Mouse (Mus musculus) MEL-GATA-1-ER (cell line): Measurements from ENCODE around the gene C3ar1.

ENCODE experiments used
- DNase-seq: peaks from one replicate; pipeline ENCODE4 v3.0.0-alpha.2; 2012; ENCODE audit warnings: low read depth; ENCODE audit errors: extremely low read depth

Gene C3ar1

DNA sequence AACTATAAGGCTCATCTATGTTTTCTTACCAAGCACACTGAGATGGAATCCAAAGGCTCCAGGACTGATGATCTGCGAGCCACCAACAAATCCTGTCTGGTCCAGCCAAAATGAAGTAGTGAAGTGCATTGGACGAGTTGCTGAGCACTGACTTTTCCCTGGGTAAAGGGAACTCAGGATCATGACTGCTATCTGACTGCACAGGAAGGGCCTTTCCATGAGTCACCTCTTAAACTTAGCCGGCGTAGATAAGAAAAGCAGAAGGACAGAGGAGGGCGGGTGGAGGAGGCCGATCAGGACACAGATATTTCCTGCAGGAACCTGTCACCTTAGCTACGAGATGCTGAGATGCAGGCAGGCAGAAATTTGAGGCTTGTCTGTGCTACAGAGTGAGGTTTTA is at the start of gene C3ar1:
Gene C3ar1, minus strand, starts transcription at position 207 of the 400 bp plus-strand sequence.
- peak; percentile 87 for DNase-seq

GRCm38 (mm10) chr6:122892442-122893049 is 36.6 kb upstream of the C3ar1 start:
- peak; percentile 66 for DNase-seq

DNA sequence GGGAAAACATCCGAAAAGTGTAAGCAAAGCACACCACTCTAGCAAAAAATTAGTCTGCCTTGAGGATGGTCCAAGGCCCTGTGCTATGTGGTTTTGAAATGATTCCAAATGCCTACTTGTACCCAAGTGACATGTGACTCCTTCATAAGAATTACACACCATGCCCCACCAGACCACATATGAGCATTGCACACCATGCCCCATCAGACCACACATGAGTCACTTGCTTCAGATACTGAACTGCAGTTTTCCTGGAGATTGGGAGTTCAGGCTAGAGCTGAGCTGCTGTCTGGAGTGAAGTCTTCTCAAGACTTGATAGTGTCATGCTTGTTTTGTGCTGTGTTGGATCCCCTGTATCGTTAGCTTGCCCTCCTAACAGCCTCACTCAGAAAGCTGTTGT is 33.6 kb upstream of the C3ar1 start:
- DNase-seq: no peak

DNA sequence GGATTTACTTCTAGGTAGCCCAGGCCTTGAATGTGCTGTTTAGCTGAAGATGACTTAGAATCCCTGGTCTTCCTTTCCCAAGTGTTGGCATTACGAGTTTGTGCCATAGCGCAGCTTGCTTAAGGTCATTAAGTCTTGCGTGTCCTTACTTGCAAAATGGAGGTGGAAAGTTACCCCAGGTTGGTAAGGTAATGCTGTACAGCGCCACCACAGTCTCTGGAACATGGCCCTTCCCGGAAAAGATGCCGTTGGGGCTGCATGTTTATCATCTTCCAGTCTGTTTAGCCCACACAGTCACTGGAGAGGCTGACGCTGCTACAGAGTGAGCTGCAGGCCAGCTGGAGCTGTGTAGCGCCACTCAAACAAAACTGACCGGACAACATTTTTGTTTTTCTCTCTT is 27.6 kb upstream of the C3ar1 start:
- DNase-seq: no peak

- no peak for DNase-seq
Observed at GRCm38 (mm10) chr6:122881287-122881686, 25.3 kb upstream of the C3ar1 start.

GRCm38 (mm10) chr6:122879781-122880505 is 24.0 kb upstream of the C3ar1 start:
- no peak for DNase-seq

- no peak for DNase-seq
Observed at GRCm38 (mm10) chr6:122879141-122879735, 23.3 kb upstream of the C3ar1 start.

GRCm38 (mm10) chr6:122874720-122875389 is 18.9 kb upstream of the C3ar1 start:
- DNase-seq: no peak

- peak; percentile 80 for DNase-seq
Observed at GRCm38 (mm10) chr6:122873871-122874719, 18.1 kb upstream of the C3ar1 start, which contains the start of gene Necap1. Gene Necap1, plus strand, starts transcription at chr6:122874474.

DNA sequence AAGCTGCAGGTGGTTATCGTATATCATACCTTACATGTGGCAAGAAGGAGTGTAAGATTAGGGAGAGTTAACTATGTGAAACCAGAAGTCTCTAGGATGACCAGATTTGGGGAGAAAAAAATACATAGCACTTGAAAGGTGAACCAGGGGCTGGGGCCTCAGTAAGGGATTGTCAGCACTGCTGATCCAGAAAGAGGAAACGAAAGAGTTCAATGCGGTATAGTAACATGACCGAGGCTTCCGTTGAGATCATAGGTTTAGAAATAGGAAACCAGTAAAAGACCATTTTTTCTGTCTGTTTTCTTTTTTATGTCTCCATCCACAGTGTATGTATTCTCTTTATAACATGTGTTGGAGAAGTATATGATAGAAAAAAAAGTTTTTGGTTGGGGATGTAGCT is 16.8 kb upstream of the C3ar1 start:
- no peak for DNase-seq

DNA sequence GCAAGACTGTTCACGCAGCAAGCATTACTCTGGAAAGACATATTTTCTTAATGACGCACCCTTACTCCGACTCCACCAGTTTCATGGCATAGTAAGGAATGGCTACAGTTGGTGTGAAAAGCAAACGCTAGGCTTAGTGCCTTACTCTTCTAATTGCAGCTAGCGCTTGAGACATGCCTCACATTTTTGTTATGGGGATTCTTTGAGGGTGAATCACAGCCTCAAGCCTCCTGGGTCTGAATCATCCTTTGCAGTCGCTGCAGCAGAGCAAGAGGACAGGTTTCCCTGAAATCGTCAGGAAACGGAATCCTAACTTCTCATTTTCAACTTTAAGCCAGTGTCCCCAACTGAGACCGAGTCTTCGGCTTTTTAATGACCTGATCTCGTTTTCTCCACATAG is 13.9 kb upstream of the C3ar1 start:
- no peak for DNase-seq

DNA sequence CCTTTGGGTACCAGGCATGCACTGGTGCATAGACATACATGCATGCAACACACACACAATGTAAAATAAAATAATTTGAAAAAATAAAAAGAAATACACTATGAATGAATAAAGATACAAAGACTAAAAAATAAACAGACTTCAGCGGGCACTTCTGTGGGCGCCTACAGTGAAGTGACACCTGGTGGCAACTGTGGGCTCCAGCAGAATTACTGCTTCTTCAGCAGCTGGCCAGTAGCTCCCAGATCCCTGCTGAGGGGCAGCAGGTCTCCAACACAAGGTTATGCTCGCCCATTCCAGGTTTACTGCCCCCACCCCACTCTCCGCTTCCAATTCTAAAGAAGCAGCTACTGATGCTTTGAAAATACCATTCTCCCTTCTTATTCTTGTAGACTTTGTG is 12.0 kb upstream of the C3ar1 start:
- DNase-seq: no peak

GRCm38 (mm10) chr6:122862871-122863270 is 6.9 kb upstream of the C3ar1 start:
- no peak for DNase-seq

DNA sequence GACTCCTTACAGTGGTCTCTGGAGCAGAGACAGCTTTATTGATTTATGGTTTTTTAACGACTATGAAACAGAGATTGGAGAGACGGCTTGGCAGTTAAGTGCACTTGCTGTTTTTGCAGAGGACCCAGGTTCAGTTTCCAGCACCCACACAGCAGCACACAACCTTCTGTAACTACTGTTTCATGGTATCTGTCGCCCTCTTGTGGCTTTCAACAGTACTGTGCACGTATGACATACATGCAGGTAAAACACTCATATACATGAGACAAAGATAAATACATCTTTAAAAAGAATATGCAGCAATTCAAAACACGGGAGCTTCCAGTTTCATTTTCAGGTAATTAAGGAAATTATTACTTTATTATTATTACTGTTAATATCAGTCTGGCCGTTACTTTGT is 6.5 kb upstream of the C3ar1 start:
- DNase-seq: no peak

DNA sequence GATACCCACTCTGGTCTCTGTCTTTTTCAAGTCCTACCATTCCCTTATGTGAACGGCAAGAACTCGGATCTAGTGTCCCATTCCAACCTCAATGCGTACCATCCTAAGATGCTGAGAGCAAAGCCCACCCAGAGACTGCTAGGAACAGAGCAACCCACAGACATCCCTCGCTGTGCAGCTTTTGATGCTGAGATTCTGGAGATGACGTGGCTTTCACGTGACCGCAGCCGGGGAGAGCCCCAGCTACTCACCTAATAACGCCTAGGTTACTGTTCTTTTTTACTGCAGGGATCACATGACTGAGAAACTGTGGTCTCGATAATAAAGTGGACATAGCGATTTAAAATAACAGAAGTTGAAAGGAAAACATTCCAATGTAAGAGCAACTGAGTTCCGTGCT is 1.4 kb downstream of the C3ar1 start:
- DNase-seq: no peak

- DNase-seq: peak; percentile 36
Observed at GRCm38 (mm10) chr6:122852696-122853095, 3.3 kb downstream of the C3ar1 start.

DNA sequence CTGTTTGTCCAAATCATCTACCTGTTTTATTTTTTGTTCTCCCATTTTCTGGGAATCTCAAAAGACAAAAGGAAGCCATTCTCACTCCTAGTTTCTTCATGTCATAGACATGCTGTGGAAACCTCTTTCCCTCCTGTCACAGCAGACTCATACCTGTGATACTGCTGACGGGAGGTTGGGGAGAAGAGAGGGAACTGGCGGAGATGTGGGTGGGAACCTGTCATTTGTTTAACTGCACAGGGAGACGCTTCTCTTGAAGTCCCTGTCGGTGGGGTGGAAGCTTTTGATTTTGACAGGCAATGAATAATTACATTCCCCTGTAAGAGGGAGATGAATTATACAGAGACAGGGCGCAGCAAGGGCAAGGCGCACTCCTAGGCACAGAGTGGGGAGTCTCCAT is 12.2 kb downstream of the C3ar1 start:
- no peak for DNase-seq

GRCm38 (mm10) chr6:122837539-122837938 is 18.4 kb downstream of the C3ar1 start:
- DNase-seq: no peak

GRCm38 (mm10) chr6:122836974-122837373 is 19.0 kb downstream of the C3ar1 start:
- no peak for DNase-seq

GRCm38 (mm10) chr6:122834365-122834764 is 21.6 kb downstream of the C3ar1 start:
- DNase-seq: peak; percentile 48

DNA sequence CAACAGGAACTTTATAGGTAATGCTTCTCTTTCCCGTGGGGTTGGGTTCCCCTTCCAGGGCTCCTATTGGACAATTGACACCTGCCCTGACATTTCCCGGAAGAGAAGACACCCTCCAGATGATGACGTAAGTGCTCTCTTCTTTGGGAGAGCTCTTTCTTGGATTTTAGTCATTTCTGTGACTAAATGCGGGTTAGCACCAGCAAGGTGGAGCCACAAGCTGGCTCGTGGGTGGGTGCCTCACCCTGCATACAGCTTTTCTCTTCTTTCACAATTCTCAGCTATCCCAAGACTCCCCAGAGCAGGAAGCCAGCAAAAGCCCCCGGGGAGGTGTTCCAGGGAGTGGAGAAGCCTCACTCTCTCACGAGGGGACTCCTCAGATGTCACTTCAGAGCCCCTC is 23.1 kb downstream of the C3ar1 start:
- DNase-seq: no peak
